ENCODE assay signal across 10 mouse cellular contexts in the genomic region with DNA sequence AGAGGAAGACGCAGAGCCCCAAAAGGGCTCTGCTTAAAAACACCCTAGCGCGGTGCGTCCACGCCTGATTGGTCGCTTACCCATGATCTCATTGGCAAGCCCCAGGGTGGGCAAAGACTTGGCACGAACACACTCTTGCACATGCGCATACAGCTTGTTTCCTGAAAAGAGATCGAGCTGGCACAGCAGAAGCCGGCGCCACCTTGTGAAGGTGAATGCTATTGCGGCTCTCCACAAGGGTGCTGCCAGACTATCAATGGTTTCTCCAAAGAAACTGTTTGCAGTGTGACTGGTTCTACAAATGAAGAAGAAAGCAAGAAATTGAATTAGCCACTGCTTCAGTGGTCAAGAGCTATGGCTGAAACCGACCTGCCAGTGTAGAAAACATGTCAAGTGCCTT.
DNase-seq lines count a peak whose midpoint lies in the region; ATAC-seq and TF ChIP-seq lines count a peak whose summit lies in the region.
"Had no signal": no experiment of that assay in that cellular context is flagged by ENCODE, and none has a peak within 500 bp of the region (broad histone marks: within the 10 kb centered on the region; RNA-seq: fewer than 3 reads in every experiment).

No protein-coding gene starts in this region.

- peak; percentile 30 for DNase-seq in CD4-positive, CD25-positive, alpha-beta regulatory T cell, adult 2 months (ENCODE audit: low read depth, low spot score)
- DNase-seq in kidney, adult 2 months, result no peak
- no peak for DNase-seq in kidney, adult 18-20 months
- peak; percentile 11 for DNase-seq in right cerebral cortex, postnatal 14 days
- no peak for DNase-seq in right cerebral cortex, postnatal 36 days (ENCODE audit: low spot score in 2 of 2)
- DNase-seq in retina, postnatal 1 day, result peak; percentile 28
- no peak for DNase-seq in urinary bladder, adult 2 months (ENCODE audit: low spot score)
- DNase-seq: thymus, postnatal 36 days had no signal

- no peaks in the 10 kb centered on the region for H3K36me3 ChIP-seq in kidney, adult 2 months (ENCODE audit: control insufficient read depth, insufficient read depth, low read length)
- H3K36me3 ChIP-seq: heart, embryonic 13.5 days had no signal

- 73% methylated on average over 13 of the region's 13 CpGs for WGBS in kidney, adult 2 months

- TF ChIP-seq POLR2A in kidney, adult 2 months (IDR thresholded peaks at IDR 0.05; ENCODE audit: low read depth, low read length), result no peak

- H3K27me3 ChIP-seq in kidney, adult 2 months (replicated peaks; ENCODE audit: control insufficient read depth, insufficient read depth, low read length), result no peaks in the 10 kb centered on the region
- H3K27me3 ChIP-seq: heart, embryonic 13.5 days had no signal

- ATAC-seq in CD4-positive, CD25-positive, alpha-beta regulatory T cell, adult 4 months, result no peak

- no peak overlapping the region for H3K4me3 ChIP-seq in kidney, adult 2 months (ENCODE audit: insufficient read depth, low read depth, low read length)
- H3K4me3 ChIP-seq: heart, embryonic 13.5 days had no signal

- no peaks in the 10 kb centered on the region for H3K4me1 ChIP-seq in kidney, adult 2 months (ENCODE audit: control insufficient read depth, insufficient read depth, low read length)
- H3K4me1 ChIP-seq: heart, embryonic 13.5 days had no signal

- H3K27ac ChIP-seq in kidney, adult 2 months (ENCODE audit: insufficient read depth, low read depth, low read length), result no peak overlapping the region
- H3K27ac ChIP-seq: heart, embryonic 13.5 days had no signal

- TF ChIP-seq CTCF in kidney, adult 2 months (conservative IDR thresholded peaks at IDR 0.05; ENCODE audit: insufficient read depth, insufficient read length, low read depth, low read length), result 0 out of 2 replicates have a peak, but pooled peaks have one; percentile 12

Comparison
In these comparisons a context has a peak if more than half of its experiments do, and no peak if none do; other contexts are left out.
1. DNase-seq: peak in CD4-positive, CD25-positive, alpha-beta regulatory T cell, adult 2 months (single experiment), right cerebral cortex, postnatal 14 days (single experiment) and retina, postnatal 1 day (single experiment); none in kidney, adult 2 months (single experiment), kidney, adult 18-20 months (single experiment), right cerebral cortex, postnatal 36 days (0 of 2) and urinary bladder, adult 2 months (single experiment).